ENCODE assay signal across 8 mouse cellular contexts in the genomic region with DNA sequence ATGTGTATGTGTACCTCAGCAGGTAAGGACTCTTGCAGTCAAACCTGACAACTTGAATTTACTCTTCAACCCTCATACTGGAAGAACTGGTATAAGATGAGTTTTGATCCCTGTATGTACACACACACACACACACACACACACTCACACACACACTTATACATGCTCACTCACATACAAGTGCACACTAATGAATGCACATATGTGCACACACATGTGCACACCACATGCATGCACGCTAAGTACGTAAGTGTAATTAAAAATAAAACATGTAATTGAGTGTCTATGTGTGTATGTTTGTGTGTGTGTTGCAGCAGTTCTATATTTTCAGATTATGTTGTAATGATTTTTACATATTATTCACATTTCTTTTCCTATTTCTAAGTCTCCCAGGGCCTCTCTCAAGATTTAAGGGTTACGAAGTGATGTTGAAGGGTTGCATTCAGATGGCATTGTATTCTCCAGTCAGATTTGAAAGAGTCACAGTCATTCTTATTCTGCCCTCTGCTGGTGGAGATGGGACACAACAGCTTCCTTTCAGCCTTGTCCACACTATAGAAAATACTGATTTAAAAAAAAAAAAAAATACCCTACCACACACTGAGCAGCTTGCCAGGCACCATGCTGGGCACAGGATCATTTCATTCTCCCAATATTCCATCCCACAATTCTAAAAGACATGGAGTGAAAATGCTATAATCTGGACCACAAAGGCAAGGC.
DNase-seq lines count a peak whose midpoint lies in the region; ATAC-seq lines count a peak whose summit lies in the region.

No protein-coding gene starts in this region.

- ATAC-seq in hematopoietic stem cell, adult 5-6 weeks (replicated peaks in 1 of 2; ENCODE audit: insufficient read depth in 1 of 2, low FRiP score in 2 of 2, low TSS enrichment in 1 of 2, low read depth in 1 of 2, poor library complexity in 2 of 2, severe bottlenecking in 2 of 2): peak; percentile 58 to 68
- peak; percentile 73 for ATAC-seq in megakaryocyte-erythroid progenitor cell, adult 5-6 weeks (replicated peaks; ENCODE audit: low FRiP score, low TSS enrichment, poor library complexity, severe bottlenecking)

- intact Hi-C loops in left cerebral cortex, postnatal 10 days (cut with DNase I): no loop called here

- peak; percentile 39 for DNase-seq in adrenal gland, postnatal 14 days
- DNase-seq in adrenal gland, postnatal 4 days (ENCODE audit: low spot score in 2 of 2): no peak
- DNase-seq in left cerebral cortex, postnatal 10 days (ENCODE audit: extremely low spot score in 1 of 2, low spot score in 2 of 2): peak; percentile 34 to 49
- DNase-seq in left cerebral cortex, adult 8-10 months (ENCODE audit: low spot score in 2 of 2): no peak
- DNase-seq in brain, adult 2 months (ENCODE audit: low read depth, low spot score): peak; percentile 73
- DNase-seq in thymus, postnatal 25 days: peak; percentile 34

Comparison
In these comparisons a context has a peak if more than half of its experiments do, and no peak if none do; other contexts are left out.
1. DNase-seq: peak in adrenal gland, postnatal 14 days (single experiment), left cerebral cortex, postnatal 10 days (2 of 2), brain, adult 2 months (single experiment) and thymus, postnatal 25 days (single experiment); none in adrenal gland, postnatal 4 days (0 of 2) and left cerebral cortex, adult 8-10 months (0 of 2).